Mouse (Mus musculus) liver, adult 2 months (tissue): ENCODE measurements around the gene Dnm3. TPM values are rescaled to one million over a fixed set of nuclear protein-coding genes. Genes with fewer than 3 reads are reported as not detected.

ENCODE experiments used
- DNase-seq: peaks from one replicate; pipeline ENCODE4 v3.0.0-alpha.2; 2011; ENCODE audit warnings: low read depth, low spot score; ENCODE audit errors: extremely low read depth
- H3K27ac ChIP-seq: fragments of 200-500 bp; replicated peaks from 2 replicates; pipeline ENCODE4 v1.5.1; 2012; ENCODE audit warnings: low read depth, mild to moderate bottlenecking, control low read depth, inconsistent platforms, low read length; ENCODE audit not compliant: insufficient read depth
- H3K27me3 ChIP-seq: fragments of 200-500 bp; 2 replicates; pipeline ENCODE4 v1.6.1; 2012; ENCODE audit warnings: mild to moderate bottlenecking, moderate library complexity, low read length, inconsistent platforms; ENCODE audit not compliant: control insufficient read depth, insufficient read depth
- H3K36me3 ChIP-seq: fragments of 200-500 bp; 2 replicates; pipeline ENCODE4 v1.6.1; 2012; ENCODE audit warnings: low read length, inconsistent platforms; ENCODE audit not compliant: control insufficient read depth, insufficient read depth
- H3K4me1 ChIP-seq: fragments of 200-500 bp; 2 replicates; pipeline ENCODE4 v1.6.1; 2011; ENCODE audit warnings: low read length; ENCODE audit not compliant: control insufficient read depth, insufficient read depth
- H3K4me3 ChIP-seq: fragments of 200-500 bp; 2 replicates; pipeline ENCODE4 v1.5.1; 2011; ENCODE audit warnings: low read depth, mild to moderate bottlenecking, control low read depth, low read length, moderate library complexity; ENCODE audit not compliant: insufficient read depth
- H3K79me2 ChIP-seq: fragments of 200-500 bp; 2 replicates; pipeline ENCODE4 v1.6.1; 2012; ENCODE audit warnings: inconsistent platforms, mild to moderate bottlenecking, low read length, moderate library complexity; ENCODE audit not compliant: control insufficient read depth, insufficient read depth
- H3K9ac ChIP-seq: fragments of 200-500 bp; 2 replicates; pipeline ENCODE4 v1.6.1; 2012; ENCODE audit warnings: low read depth, mild to moderate bottlenecking, control low read depth, inconsistent platforms, low read length
- CTCF ChIP-seq: fragments of 200-500 bp; IDR thresholded peaks from 2 replicates; pipeline ENCODE4 v1.5.1; 2011; ENCODE audit warnings: low read depth, low read length, control low read depth
- POLR2A ChIP-seq: fragments of 200-500 bp; IDR thresholded peaks from 2 replicates; pipeline ENCODE4 v1.6.1; 2011; ENCODE audit warnings: low read length, control low read depth; ENCODE audit not compliant: insufficient read depth; ENCODE audit errors: extremely low read depth
- WGBS: fragments of 180-500 bp; shearing (Covaris S2); methylation state at CpG from one replicate; pipeline ENCODE4 v1.1.7; 2018; 5-methylcytosine and 5-hydroxymethylcytosine counted together
- polyA plus RNA-seq: library from polyadenylated mRNA; depleted of rRNA; stranded (reverse); fragments of >200 nt; gene quantifications from 2 replicates; pipeline ENCODE4 v1.2.3, GENCODE M21; 2012
- total RNA-seq: library from RNA; depleted of rRNA; stranded (reverse); fragments of >200 nt; gene quantifications from 2 replicates; pipeline ENCODE4 v1.2.3, GENCODE M21; 2014

The Dnm3 gene
- total and polyA plus RNA-seq, 2 experiments, result 0.46 to 0.60 TPM

GRCm38 (mm10) chr1:162083886-162084478 is 393.9 kb downstream of the Dnm3 start:
- Histone ChIP-seq H3K27ac (no peak overlapping the region), H3K79me2 (no peaks in the 10 kb centered on the region), H3K36me3 (no peaks in the 10 kb centered on the region), H3K4me3 (no peak overlapping the region), H3K4me1 (no peaks in the 10 kb centered on the region), H3K27me3 (no peaks in the 10 kb centered on the region), H3K9ac (no peak overlapping the region)
- TF ChIP-seq CTCF (no peak), POLR2A (no peak)
- DNase-seq, result no peak
- 76% methylated on average over 9 of the region's 9 CpGs for WGBS

- H3K4me3 ChIP-seq, result no peak overlapping the region
- H3K36me3 ChIP-seq, result no peaks in the 10 kb centered on the region
- H3K4me1 ChIP-seq, result no peaks in the 10 kb centered on the region
- H3K27me3 ChIP-seq, result no peaks in the 10 kb centered on the region
- H3K79me2 ChIP-seq, result no peaks in the 10 kb centered on the region
- H3K9ac ChIP-seq, result no peak overlapping the region
- TF ChIP-seq POLR2A (no peak), CTCF (no peak)
- DNase-seq, result no peak
- H3K27ac ChIP-seq, result no peak overlapping the region
- 82% methylated on average over 2 of the region's 2 CpGs for WGBS
These were observed 394.5 kb downstream of the Dnm3 start for GRCm38 (mm10) chr1:162083354-162083753.

GRCm38 (mm10) chr1:162082711-162083110 is 395.1 kb downstream of the Dnm3 start:
- no peak overlapping the region for H3K4me3 ChIP-seq
- no peak for TF ChIP-seq CTCF
- no peak overlapping the region for H3K27ac ChIP-seq
- no peaks in the 10 kb centered on the region for H3K27me3 ChIP-seq
- no peaks in the 10 kb centered on the region for H3K4me1 ChIP-seq
- no peaks in the 10 kb centered on the region for H3K79me2 ChIP-seq
- no peaks in the 10 kb centered on the region for H3K36me3 ChIP-seq
- no peak for DNase-seq
- H3K9ac ChIP-seq, result no peak overlapping the region
- 94% methylated on average over 7 of the region's 7 CpGs for WGBS

GRCm38 (mm10) chr1:162081693-162082372 is 396.0 kb downstream of the Dnm3 start:
- H3K4me1 ChIP-seq, result no peaks in the 10 kb centered on the region

GRCm38 (mm10) chr1:162079989-162080388 is 397.8 kb downstream of the Dnm3 start:
- WGBS, result 95% methylated on average over 7 of the region's 7 CpGs

More at GRCm38 (mm10) chr1:162081693-162082372, 396.0 kb downstream of the Dnm3 start:
- Histone ChIP-seq H3K4me3 (no peak overlapping the region), H3K36me3 (no peaks in the 10 kb centered on the region), H3K79me2 (no peaks in the 10 kb centered on the region), H3K9ac (no peak overlapping the region), H3K27ac (no peak overlapping the region), H3K27me3 (no peaks in the 10 kb centered on the region)
- WGBS, result 93% methylated on average over 8 of the region's 8 CpGs
- TF ChIP-seq POLR2A, result no peak
- TF ChIP-seq CTCF, result no peak
- no peak for DNase-seq

GRCm38 (mm10) chr1:162077454-162077853 is 400.4 kb downstream of the Dnm3 start:
- Histone ChIP-seq H3K79me2 (no peaks in the 10 kb centered on the region), H3K27ac (no peak overlapping the region), H3K9ac (no peak overlapping the region), H3K36me3 (no peaks in the 10 kb centered on the region), H3K4me3 (no peak overlapping the region), H3K27me3 (no peaks in the 10 kb centered on the region), H3K4me1 (no peaks in the 10 kb centered on the region)
- no peak for DNase-seq
- WGBS, result 96% methylated on average over 6 of the region's 6 CpGs
- TF ChIP-seq POLR2A, result no peak
- no peak for TF ChIP-seq CTCF

More at GRCm38 (mm10) chr1:162079989-162080388, 397.8 kb downstream of the Dnm3 start:
- H3K4me3 ChIP-seq, result no peak overlapping the region
- H3K9ac ChIP-seq, result no peak overlapping the region
- H3K36me3 ChIP-seq, result no peaks in the 10 kb centered on the region
- H3K79me2 ChIP-seq, result no peaks in the 10 kb centered on the region
- no peak for DNase-seq
- TF ChIP-seq POLR2A (no peak), CTCF (no peak)
- no peaks in the 10 kb centered on the region for H3K4me1 ChIP-seq
- no peak overlapping the region for H3K27ac ChIP-seq
- no peaks in the 10 kb centered on the region for H3K27me3 ChIP-seq
